Mouse (Mus musculus) retina, postnatal 1 day (tissue): ENCODE measurements around the gene Psmb7.

Experiments
- DNase-seq: peaks from one replicate; pipeline ENCODE4 v3.0.0-alpha.2; 2012

Gene Psmb7

GRCm38 (mm10) chr2:38586733-38587132 lies 57.2 kb downstream of the Psmb7 start:
- no peak for DNase-seq

- peak; percentile 27 for DNase-seq
Measured at GRCm38 (mm10) chr2:38585379-38585736, 58.5 kb downstream of the Psmb7 start.

GRCm38 (mm10) chr2:38584514-38585378 lies 59.1 kb downstream of the Psmb7 start:
- DNase-seq = peak; percentile 85

- DNase-seq = no peak
Measured at GRCm38 (mm10) chr2:38583982-38584381, 59.9 kb downstream of the Psmb7 start.

- DNase-seq = no peak
Measured at GRCm38 (mm10) chr2:38579528-38579927, 64.4 kb downstream of the Psmb7 start.

- peak; percentile 62 for DNase-seq
Measured at GRCm38 (mm10) chr2:38578602-38579521, 65.0 kb downstream of the Psmb7 start.

- no peak for DNase-seq
Measured at GRCm38 (mm10) chr2:38574697-38575096, 69.2 kb downstream of the Psmb7 start.

GRCm38 (mm10) chr2:38571971-38572601 lies 71.8 kb downstream of the Psmb7 start:
- peak; percentile 69 for DNase-seq

- DNase-seq = no peak
Measured at GRCm38 (mm10) chr2:38562596-38562995, 81.3 kb downstream of the Psmb7 start.

- peak; percentile 41 for DNase-seq
Measured at GRCm38 (mm10) chr2:38560296-38561227, 83.3 kb downstream of the Psmb7 start.

GRCm38 (mm10) chr2:38556721-38557120 lies 87.2 kb downstream of the Psmb7 start:
- no peak for DNase-seq

GRCm38 (mm10) chr2:38555659-38556058 lies 88.2 kb downstream of the Psmb7 start:
- DNase-seq = no peak

GRCm38 (mm10) chr2:38554226-38554995 lies 89.5 kb downstream of the Psmb7 start:
- DNase-seq = peak; percentile 73

- DNase-seq = peak; percentile 85
Measured at GRCm38 (mm10) chr2:38552004-38552443, 91.9 kb downstream of the Psmb7 start.

- DNase-seq = no peak
Measured at GRCm38 (mm10) chr2:38547793-38548517, 95.9 kb downstream of the Psmb7 start.

GRCm38 (mm10) chr2:38546748-38547147 lies 97.1 kb downstream of the Psmb7 start:
- no peak for DNase-seq

GRCm38 (mm10) chr2:38546222-38546621 lies 97.7 kb downstream of the Psmb7 start:
- DNase-seq = no peak

GRCm38 (mm10) chr2:38545706-38546105 lies 98.2 kb downstream of the Psmb7 start:
- DNase-seq = no peak

- no peak for DNase-seq
Measured at GRCm38 (mm10) chr2:38544982-38545381, 98.9 kb downstream of the Psmb7 start.

- no peak for DNase-seq
Measured at GRCm38 (mm10) chr2:38544341-38544740, 99.5 kb downstream of the Psmb7 start.
